Mouse (Mus musculus): Measurements from ENCODE around the gene Tdp1. TPM values are rescaled to one million over a fixed set of nuclear protein-coding genes. Genes with fewer than 3 reads are reported as not detected.

Gene Tdp1
- total RNA-seq, 4 experiments from 2014 or later: 7.5 to 11.1 (median 9.2) TPM

DNA sequence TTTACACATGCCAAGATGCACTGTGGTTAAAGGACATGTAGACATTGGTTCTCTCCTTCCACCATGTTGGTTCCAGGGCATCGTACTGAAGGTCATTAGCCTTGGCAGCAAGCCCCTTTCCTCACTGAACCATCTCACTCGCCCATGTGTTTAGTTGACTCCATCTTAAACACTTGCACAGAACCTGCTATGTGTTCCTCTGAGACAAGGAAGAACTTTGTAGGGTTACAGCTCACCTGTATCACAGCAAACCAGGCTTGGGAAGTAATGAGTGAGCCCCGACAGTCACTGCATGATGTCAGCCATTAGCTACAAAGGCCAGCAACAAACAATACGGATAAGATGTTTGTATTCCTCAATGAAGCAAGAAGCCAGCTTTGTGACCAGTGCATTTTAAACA is 13.5 kb downstream of the Tdp1 start:
- DNase-seq (ENCODE audit: low spot score): no peak

DNA sequence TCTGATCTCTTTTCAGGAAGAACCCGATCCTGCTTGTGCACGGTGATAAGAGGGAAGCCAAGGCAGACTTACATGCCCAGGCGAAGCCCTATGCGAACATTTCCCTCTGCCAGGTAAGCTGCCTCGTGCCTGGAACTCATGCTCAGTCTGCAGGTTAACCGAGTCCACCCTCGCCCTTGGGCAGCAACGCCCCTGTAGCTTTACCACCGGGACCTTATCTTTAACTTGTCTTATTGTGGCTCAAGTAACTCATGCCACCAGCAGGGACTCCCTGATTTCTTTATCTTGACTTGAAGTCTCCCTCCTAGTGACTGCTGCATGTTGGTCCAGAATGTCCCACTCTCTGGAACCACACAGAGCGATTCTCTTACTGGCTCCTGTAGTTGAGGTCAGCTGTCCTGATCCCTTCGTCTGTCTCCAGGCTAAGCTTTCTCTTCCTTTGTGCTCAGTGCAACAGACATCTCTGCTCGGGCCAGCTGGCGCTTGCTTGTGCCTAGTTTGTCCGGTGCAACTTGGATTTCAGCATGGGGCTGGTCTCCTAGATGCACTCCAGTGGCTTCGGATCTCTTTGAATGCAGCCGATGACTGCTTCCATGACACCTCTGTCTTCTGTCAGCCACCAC is 14.0 kb downstream of the Tdp1 start:
- DNase-seq (ENCODE audit: low spot score): no peak

- no peak for DNase-seq (ENCODE audit: low spot score)
These were observed 15.7 kb downstream of the Tdp1 start for GRCm38 (mm10) chr12:99899991-99900390.

DNA sequence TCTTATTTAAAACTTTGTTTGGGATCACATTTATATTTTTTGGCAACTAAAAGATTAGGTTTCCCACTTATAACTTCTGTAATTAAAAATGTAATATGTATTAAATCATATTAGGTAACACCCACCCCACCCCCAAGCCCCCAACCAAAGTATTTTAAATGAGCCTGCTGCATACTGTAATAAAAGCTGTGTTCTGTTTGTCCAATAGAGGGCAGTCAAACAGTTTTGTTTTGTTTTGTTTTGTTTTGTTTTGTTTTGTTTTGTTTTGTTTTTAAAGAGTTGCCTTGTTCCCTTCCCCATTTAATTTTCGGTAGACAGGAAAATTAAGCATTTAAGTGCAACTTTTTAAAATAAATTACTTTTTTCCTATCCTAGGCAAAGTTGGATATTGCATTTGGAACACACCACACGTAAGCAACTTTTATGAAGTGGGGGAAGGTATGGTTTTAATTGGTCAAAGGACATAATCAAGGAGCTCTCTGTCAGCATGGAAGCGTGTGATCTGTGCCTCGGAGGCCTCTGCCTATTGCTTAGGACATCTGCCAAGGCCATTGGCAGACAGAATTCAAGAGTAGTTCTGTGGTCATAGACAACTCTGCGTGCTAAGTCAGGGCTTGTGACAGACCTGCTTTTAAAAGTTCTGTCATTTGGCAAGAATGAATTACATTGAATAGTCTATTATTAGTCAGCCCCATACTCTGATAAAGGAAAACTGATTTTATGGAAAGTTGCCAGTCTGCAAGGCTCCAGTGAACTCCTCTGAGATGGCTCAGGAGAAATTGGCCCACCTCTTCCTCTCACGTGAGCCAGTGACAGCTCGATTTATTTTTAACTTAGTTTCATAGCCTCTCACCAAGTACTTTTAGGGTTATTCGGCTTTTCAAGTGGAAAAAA is 17.9 kb downstream of the Tdp1 start:
- peak; percentile 82 for DNase-seq (ENCODE audit: low spot score)

- DNase-seq (ENCODE audit: low spot score): no peak
These were observed 18.6 kb downstream of the Tdp1 start for GRCm38 (mm10) chr12:99902867-99903370.

DNA sequence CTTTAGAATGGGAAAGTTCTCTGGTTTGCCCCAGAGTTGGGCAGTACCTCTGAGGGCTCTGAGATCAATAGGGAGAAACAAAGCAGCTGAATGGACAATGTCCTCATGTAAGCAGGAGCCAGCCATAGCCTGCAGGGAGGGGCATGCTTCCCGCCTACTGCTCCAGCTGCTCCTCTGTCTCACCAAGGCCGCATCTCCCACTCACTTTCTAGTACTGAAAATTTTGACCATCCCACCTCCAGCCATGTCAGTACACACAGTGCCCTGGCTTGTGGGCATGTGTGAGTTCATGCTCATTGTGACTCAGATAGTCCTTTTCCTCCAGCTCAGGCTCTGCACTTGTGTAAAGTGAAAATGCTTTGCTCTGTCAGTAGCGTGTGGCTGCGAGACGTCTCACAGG is 20.2 kb downstream of the Tdp1 start:
- DNase-seq (ENCODE audit: low spot score): no peak

DNA sequence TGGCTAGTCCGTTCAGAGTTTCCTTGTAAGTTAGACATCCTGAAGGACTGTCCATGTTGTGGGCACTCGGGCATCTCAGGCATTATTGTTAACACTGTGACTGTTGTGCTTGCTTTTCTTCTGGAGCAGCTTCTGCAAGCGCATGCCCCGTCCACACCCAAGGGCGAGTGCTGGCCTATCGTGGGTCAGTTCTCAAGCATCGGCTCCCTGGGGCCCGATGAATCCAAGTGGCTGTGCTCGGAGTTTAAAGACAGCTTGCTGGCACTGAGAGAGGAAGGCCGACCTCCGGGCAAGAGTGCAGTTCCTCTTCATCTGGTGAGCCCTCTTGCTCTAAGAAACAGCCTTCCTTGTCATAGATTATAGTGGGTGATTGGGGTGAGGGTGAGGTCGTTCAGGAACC is 27.1 kb downstream of the Tdp1 start:
- no peak for DNase-seq (ENCODE audit: low spot score)

DNA sequence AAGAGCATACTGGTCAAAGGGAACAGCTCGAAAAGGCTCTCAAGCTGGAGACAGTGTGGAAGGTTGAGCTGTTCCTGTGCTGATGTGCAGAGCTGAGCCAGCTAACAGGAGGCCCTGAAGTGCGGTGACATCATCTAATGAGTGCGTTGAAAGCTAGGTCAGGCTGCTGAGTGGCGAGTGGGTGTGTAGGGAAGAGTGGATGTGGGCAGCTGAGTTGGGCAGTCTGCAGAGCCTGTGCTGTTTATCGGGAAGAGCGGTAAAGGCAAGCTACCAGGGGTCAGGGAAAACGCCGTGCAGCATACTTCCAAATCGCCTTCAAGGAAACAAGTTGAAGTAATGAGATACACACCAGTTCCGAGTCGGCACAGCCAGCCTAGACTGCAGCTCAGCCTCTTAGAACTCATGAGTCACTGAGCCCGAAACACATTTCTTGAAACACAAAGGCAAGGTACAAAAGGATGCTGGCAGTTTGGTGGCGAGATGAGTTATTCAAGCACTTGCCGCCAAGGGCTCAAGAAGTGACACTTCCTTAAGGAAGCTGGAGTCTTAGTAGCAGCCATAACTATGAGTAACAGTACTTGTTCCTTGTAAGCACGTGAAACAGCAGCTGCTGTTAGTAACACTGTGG is 33.6 kb downstream of the Tdp1 start:
- DNase-seq (ENCODE audit: low spot score): no peak

DNA sequence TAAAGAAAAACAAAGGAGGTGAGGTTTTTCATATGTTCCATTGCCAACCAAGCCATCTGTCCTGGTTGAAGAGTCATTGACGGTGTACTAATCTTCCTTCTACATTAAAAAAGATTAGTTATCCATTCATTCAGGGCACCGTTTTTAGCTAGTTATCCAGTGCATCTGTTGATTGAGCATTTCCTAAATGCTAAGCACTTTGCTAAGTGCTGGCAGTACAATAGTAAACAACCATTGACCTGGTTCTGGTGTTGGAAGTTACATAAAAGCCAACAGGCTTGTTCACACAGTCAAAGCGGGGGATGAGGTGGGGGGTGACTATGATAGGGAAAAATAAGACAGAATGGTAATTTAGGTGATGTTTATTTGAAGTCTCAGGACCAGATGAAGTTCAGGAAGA is 35.3 kb downstream of the Tdp1 start:
- no peak for DNase-seq (ENCODE audit: low spot score)

DNA sequence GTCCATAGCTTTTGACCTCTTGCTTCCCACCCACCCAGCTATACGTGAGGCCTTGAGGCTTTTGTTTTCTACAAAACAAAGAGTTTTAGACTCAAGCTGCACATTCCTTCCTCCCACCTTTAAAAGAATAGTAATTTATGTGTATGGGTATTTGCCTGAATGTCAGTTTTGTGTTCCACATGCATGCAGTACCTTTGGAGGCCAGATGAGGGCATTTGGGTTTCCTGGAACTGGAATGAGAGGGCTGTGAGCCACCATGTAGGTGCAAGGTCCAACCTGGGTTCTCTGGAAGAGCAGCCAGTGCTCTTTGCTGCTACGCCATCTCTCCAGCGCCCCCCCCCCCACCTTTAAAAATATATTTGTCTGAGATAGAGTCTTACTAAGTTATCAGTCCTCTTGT is 36.7 kb downstream of the Tdp1 start:
- no peak for DNase-seq (ENCODE audit: low spot score)

DNA sequence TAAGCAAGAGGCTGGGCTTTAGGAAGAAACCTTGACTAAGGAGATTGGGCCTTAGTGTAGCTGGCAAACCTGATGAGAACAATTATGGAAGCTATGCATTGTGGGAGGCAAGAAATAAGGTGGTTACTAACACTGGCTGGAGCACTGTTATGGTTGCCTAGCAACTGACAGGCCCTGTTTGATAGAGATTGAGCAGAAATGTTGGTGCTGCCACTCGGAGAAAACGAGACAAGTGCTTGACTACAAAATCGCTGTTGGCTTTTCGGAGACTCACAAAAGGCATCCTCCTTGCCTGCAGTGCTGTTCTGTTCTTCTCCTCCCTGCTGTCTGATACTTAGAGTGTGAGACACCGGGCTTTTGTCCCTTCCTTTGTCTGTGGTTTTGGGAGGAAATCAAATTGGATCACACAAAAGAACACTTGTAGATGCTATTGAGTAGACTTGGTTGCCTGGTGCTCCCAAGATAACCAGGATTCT is 38.9 kb downstream of the Tdp1 start:
- no peak for DNase-seq (ENCODE audit: low spot score)

- DNase-seq (ENCODE audit: low spot score): no peak
These were observed 39.4 kb downstream of the Tdp1 start for GRCm38 (mm10) chr12:99923703-99924102.

DNA sequence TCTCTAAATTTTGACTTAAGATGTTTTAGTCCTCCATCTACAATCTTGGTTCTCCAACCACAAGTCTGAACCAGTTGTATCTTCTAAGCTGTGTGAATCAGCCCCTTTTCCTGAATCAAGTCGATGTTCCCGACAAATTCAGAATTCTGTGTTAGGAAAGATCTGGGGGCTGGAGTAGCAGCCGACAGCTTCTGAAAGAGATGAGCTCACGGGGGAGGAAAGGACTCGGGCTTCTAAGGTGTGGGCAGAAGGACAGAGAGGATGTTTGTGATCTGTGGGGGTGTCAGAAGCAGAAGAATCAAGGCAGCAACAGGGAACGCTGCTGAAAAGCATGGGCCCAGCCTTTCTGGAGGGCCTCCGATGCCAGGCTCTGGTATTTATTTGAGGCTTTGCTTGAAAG is 44.0 kb downstream of the Tdp1 start:
- DNase-seq (ENCODE audit: low spot score): no peak

DNA sequence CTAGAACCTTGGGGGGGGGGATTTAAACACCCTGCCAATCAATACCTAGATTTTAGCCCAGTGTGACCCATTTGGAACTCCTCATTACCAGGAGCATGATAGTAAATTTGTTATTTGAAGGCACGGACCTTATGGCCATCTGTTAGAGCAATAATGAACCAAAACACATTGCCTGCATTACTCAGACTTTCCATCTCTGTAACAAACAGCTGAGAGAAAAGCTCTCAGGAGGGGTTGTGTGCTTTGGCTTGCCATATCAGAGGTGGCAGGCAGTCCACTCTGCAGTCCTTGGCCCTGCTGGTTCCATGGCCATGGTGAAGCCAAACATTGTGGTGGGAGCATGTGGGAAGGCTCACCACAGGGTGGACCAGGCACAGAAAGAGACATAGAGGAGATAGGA is 44.8 kb downstream of the Tdp1 start:
- DNase-seq (ENCODE audit: low spot score): no peak

- no peak for DNase-seq (ENCODE audit: low spot score)
These were observed 47.9 kb downstream of the Tdp1 start for GRCm38 (mm10) chr12:99932245-99932644.

DNA sequence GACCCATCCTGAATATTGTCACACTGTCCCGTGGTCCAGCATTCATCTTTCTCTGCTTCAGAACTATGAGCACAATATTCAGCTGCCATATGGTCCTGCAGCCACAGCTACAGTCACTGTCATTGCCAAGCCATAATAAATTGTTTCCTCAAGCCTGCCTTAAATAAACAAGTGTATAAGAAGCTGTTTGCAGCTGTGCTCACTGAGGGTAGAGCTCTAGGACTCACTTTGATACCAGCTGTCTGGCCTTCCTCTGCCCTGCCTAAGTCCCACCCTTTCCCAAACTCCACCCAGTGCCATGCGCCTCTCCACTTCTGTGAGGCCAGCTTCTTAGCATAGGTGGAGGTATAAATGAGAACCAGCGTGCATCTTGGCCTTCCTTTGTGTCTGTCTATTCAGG is 49.3 kb downstream of the Tdp1 start:
- DNase-seq (ENCODE audit: low spot score): no peak

DNA sequence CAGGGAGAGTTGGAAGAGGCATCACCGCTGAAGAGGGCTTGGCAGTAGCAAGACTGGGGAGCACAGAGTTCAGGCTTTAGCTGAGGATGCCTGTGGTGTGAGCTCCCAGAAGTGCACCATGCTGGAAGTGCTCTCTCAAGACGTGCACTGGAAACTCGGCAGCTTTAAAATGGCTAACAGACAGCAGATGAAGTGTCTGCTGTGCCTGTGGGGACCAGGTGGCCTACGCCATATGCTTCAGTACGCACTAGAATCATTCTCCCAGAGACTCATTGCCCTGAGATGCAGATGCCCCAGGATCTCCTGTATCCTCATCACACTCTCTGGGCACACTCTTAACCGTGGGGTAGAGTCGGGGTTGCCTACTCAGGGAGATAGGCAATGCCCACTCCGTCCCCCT is 51.1 kb downstream of the Tdp1 start:
- no peak for DNase-seq (ENCODE audit: low spot score)

DNA sequence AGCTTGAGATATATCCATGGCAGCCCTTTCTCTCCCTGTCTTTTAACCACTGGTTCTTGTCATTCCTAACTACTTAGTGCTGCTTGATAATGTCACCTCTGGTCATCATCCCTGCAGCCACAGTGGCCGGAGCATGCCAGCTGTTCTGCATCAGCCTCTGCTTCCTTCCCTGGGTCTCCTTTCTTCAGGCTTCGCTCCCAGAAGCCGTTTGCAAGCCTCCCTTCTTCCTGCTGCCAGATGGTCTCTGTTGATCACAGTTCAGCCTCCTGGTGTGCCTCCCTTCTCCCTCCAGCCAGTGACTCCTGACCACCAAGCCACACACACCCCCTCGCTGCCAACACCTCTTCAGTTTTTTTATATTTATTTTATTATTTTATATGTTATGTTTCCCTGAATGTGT is 54.2 kb downstream of the Tdp1 start:
- no peak for DNase-seq (ENCODE audit: low spot score)

- no peak for DNase-seq (ENCODE audit: low spot score)
These were observed 54.9 kb downstream of the Tdp1 start for GRCm38 (mm10) chr12:99939179-99939578.

DNA sequence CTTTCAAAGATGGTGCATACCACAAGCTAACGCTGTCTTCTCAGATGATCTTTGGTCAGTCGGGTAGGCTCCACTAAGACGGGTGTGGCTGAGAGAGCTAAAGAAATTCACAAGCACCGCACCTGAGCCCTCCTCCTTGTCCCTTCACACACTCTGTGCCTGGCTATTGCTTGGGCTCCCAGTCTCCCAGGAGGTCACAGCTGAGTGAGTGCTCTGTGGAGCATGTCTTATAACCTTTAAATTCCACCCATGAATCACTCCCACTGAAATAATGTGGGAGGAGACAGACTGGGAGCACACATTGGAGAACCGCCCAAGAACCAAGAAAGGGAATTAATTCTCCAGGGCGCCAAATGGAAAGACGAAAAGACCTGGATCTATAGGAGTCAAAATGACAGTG is 56.4 kb downstream of the Tdp1 start:
- no peak for DNase-seq (ENCODE audit: low spot score)

DNA sequence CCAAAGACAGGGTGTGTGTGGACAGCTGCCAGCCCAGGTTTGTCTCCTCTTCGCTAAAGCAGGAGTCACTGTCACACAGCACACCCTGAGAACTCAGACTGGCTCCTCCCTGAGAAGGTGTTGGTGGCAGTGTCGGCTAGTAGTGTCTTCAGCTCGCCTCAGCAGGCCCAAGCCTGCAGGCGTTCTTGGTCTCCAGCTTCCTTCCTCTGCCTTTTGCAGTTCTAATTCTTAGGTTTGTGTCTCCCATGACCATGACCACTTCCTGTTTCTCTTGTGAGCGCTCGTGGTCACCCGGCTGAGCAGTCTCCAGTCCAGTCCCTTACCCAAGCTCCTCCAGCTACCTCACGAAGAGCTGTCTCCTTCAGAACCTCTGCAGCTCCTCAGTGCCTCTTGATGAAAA is 58.1 kb downstream of the Tdp1 start:
- DNase-seq (ENCODE audit: low spot score): peak; percentile 7

DNA sequence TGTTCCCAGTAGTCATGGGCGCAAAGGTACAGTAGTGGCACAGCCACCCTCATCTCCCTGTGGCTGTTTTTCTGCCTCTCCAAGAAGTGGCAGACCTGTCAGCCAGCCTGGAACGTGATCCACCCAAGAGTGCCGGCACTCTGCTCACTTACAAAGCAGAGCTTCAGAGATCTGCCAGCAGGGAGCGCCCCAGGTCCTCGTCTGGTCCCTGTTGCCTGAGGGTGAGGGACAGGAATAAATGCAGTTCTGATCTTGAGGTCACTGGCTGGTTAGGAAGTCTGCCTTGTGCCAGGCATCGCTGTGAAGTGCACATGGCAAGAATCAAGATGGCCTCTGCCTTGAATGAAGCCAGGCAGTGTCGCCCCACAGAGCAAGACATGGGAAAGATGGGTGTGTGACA is 68.6 kb downstream of the Tdp1 start:
- no peak for DNase-seq (ENCODE audit: low spot score)

- no peak for DNase-seq (ENCODE audit: low spot score)
These were observed 72.1 kb downstream of the Tdp1 start for GRCm38 (mm10) chr12:99956411-99956810.
